Mouse (Mus musculus) lung, embryonic 14.5 days (tissue): ENCODE measurements around the gene Nudt5. TPM values are rescaled to one million over a fixed set of nuclear protein-coding genes. Genes with fewer than 3 reads are reported as not detected.

Experiments
- ATAC-seq: fragments of 200-750 bp; cut with Nextera tagmentation; 2 replicates; pipeline ENCODE4 v1.8.0; 2017; ENCODE audit warnings: mild to moderate bottlenecking, moderate TSS enrichment, moderate library complexity; ENCODE audit not compliant: insufficient read depth
- DNase-seq: peaks from one replicate; pipeline ENCODE4 v3.0.0-alpha.2; 2015
- H3K27ac ChIP-seq: fragments of 300-500 bp; sonication (generic); 2 replicates; pipeline ENCODE4 v1.5.1; 2014; ENCODE audit warnings: low read depth, mild to moderate bottlenecking, moderate library complexity
- H3K27me3 ChIP-seq: fragments of 300-500 bp; sonication (generic); 2 replicates; pipeline ENCODE4 v1.6.1; 2014; ENCODE audit warnings: low read length, control low read depth; ENCODE audit not compliant: insufficient read depth
- H3K36me3 ChIP-seq: fragments of 300-500 bp; sonication (generic); 2 replicates; pipeline ENCODE4 v1.6.1; 2014; ENCODE audit warnings: control low read depth; ENCODE audit not compliant: insufficient read depth
- H3K4me1 ChIP-seq: fragments of 300-500 bp; sonication (generic); 2 replicates; pipeline ENCODE4 v1.6.1; 2014; ENCODE audit warnings: antibody characterized with exemption, control low read depth; ENCODE audit not compliant: insufficient read depth
- H3K4me2 ChIP-seq: fragments of 300-500 bp; sonication (generic); 2 replicates; pipeline ENCODE4 v1.6.1; 2014; ENCODE audit warnings: mild to moderate bottlenecking
- H3K4me3 ChIP-seq: fragments of 300-500 bp; sonication (generic); 2 replicates; pipeline ENCODE4 v1.5.1; 2014; ENCODE audit warnings: low read depth, low read length
- H3K9ac ChIP-seq: fragments of 300-500 bp; sonication (generic); 2 replicates; pipeline ENCODE4 v1.6.1; 2014
- H3K9me3 ChIP-seq: fragments of 300-500 bp; sonication (generic); 2 replicates; pipeline ENCODE4 v1.6.1; 2016; ENCODE audit warnings: low read depth, low read length, control low read depth
- CTCF ChIP-seq: IDR thresholded peaks from 2 replicates; pipeline ENCODE4 v1.5.1; 2016; ENCODE audit warnings: antibody characterized with exemption, low read depth
- WGBS: fragments of 180-500 bp; shearing (Covaris S2); extraction: QIAGEN DNeasy Blood & Tissue Kit; methylation state at CpG from one replicate; pipeline ENCODE4 v1.1.7; 2014; 5-methylcytosine and 5-hydroxymethylcytosine counted together
- polyA plus RNA-seq: library from polyadenylated mRNA; unstranded; fragments of >200 nt; fragmentation: Nextera tagmentation; extraction: Ambion mirVana; gene quantifications from 2 replicates; pipeline ENCODE4 v1.2.1, GENCODE M21; 2014

Nudt5 gene
- polyA plus RNA-seq, 1 experiment from 2014 or later: 83.9 TPM

DNA sequence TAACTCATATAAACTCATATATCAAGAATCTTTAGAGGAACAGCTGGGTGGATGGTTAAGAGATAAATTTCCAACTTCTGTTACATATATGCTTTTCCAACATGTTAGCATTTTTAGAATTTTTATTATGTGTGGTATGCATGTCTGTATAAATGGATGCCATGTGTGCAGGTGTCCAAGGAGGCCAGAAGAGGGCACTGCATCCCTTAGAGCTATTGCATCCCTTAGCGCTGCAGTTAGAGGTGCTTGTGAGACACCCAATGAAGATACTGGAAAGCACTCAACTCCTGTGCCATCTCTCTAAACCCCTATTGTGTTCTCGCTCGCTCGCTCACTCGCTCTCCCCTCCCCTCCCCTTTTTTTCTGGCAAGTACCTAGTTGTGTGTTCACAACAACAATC lies 55.3 kb downstream of the Nudt5 start:
- DNase-seq (peak; percentile 56), ATAC-seq (no peak)
- Histone ChIP-seq H3K4me3 (no peak overlapping the region), H3K27ac (no peak overlapping the region), H3K9me3 (no peaks in the 10 kb centered on the region), H3K9ac (no peak overlapping the region), H3K4me2 (no peak overlapping the region), H3K27me3 (no peaks in the 10 kb centered on the region), H3K36me3 (no peaks in the 10 kb centered on the region), H3K4me1 (no peaks in the 10 kb centered on the region)
- 64% methylated on average over 5 of the region's 5 CpGs for WGBS
- TF ChIP-seq CTCF: peak; percentile 62

DNA sequence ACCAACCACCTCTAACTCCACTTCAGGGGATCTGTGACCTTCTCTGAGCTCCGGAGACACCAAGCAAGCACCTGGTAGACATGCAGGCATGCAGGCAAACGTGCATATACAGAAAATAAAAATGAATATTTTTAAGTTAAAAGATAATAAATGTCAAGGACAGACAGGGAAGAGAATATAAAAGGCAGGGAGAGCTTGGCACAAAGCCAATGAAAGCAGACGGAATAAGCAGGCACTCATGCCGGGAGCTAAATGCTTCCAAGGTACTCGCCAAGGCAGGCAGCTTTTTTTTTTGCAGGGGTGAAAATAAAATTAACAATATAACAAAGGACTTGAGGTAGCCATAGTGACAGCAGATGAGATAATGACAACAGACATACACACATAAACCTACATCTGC lies 61.3 kb downstream of the Nudt5 start:
- Histone ChIP-seq H3K9me3 (no peaks in the 10 kb centered on the region), H3K9ac (no peak overlapping the region), H3K27ac (no peak overlapping the region), H3K27me3 (no peaks in the 10 kb centered on the region), H3K4me3 (no peak overlapping the region), H3K4me1 (no peaks in the 10 kb centered on the region), H3K36me3 (no peaks in the 10 kb centered on the region), H3K4me2 (no peak overlapping the region)
- DNase-seq: peak; percentile 53
- 29% methylated on average over 5 of the region's 5 CpGs for WGBS
- TF ChIP-seq CTCF: no peak
- ATAC-seq: no peak

DNA sequence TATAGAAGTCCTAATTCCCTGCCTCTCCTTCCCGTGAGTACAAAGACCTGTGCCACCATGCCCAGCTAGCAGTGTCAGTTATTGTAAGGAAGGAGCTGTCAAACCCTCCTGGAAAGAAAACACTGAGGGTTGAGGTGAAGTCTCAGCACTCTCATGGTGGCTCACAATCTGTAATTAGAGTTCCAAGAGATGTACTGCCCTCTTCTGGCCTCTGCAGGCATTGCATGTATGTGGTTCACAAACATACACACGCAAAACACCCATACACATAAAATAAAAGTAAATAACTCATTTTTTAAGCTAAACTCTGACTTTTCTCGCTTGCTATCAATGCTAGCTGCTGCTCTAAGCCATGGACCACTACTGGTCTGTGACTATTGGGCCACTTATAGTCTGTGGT lies 61.8 kb downstream of the Nudt5 start:
- Histone ChIP-seq H3K9ac (no peak overlapping the region), H3K4me2 (no peak overlapping the region), H3K36me3 (no peaks in the 10 kb centered on the region), H3K27ac (no peak overlapping the region), H3K4me1 (no peaks in the 10 kb centered on the region), H3K9me3 (no peaks in the 10 kb centered on the region), H3K4me3 (no peak overlapping the region), H3K27me3 (no peaks in the 10 kb centered on the region)
- peak; percentile 73 for TF ChIP-seq CTCF
- 55% methylated on average over 3 of the region's 3 CpGs for WGBS
- DNase-seq (peak; percentile 79), ATAC-seq (no peak)

DNA sequence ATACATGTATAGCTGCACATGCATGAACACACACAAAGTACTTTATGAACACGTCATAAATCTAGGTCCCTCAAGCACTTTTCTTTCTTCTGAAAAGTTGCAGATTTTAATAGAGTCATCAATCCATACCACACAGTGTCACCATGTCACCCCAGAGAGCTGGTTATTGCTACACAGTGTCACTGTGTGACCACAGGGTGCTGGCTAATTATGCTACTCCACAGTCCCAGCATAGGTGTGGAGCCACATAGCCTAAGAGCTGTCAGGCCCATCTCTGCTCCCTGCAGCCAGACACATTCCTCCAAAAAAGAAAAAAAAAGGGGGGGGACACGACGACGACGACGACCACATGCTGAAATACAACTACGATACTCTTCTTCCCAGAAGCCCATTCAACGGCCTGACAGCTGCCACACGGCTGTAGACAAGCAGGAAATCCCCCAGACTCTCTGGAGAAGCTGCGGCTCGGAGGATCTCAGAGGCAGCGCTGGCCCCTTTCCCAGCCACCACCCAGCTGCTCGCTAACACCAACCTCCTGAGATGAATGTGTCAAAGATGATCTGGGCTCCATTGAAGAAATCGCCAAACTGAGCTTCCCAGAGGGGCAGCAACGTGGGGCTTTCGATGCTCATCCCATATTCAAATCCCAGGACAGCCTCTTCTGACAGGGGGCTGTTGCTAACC lies 66.6 kb downstream of the Nudt5 start:
- no peak for TF ChIP-seq CTCF
- H3K27me3 ChIP-seq: no peaks in the 10 kb centered on the region
- no peak overlapping the region for H3K9ac ChIP-seq
- 35% methylated on average over 16 of the region's 16 CpGs for WGBS
- H3K27ac ChIP-seq: no peak overlapping the region
- no peaks in the 10 kb centered on the region for H3K4me1 ChIP-seq
- DNase-seq (peak; percentile 63), ATAC-seq (peak; percentile 73)
- H3K9me3 ChIP-seq: no peaks in the 10 kb centered on the region
- H3K4me3 ChIP-seq: no peak overlapping the region
- no peak overlapping the region for H3K4me2 ChIP-seq
- 0 out of 2 replicates have a peak, but pooled peaks cover 4% of the 10 kb centered on the region for H3K36me3 ChIP-seq

Other genes with a start within 250 kb of the Nudt5 start
- 2.9 and 3.0 TPM in 2 replicates for gene Camk1d, start 130.5 kb upstream of the Nudt5 start, polyA plus RNA-seq
- 290 and 295 TPM in 2 replicates for gene Cdc123, start 145 bp downstream of the Nudt5 start, polyA plus RNA-seq
- 2.1 and 2.2 TPM in 2 replicates for gene Gm13199, start 17.9 kb downstream of the Nudt5 start, polyA plus RNA-seq
- 72.6 and 74.0 TPM in 2 replicates for gene Sec61a2, start 50.4 kb downstream of the Nudt5 start, polyA plus RNA-seq
- gene Dhtkd1, start 97.8 kb downstream of the Nudt5 start, polyA plus RNA-seq: 3.5 and 3.8 TPM in 2 replicates
- 11.6 and 11.7 TPM in 2 replicates for gene Upf2, start 106.5 kb downstream of the Nudt5 start, polyA plus RNA-seq